Mouse (Mus musculus) ES-E14 (cell line): ENCODE measurements around the gene Itsn1. TPM values are rescaled to one million over a fixed set of nuclear protein-coding genes. Genes with fewer than 3 reads are reported as not detected.

Experiments used
- DNase-seq: peaks from one replicate; pipeline ENCODE4 v3.0.0-alpha.2; 2013; ENCODE audit warnings: low read depth, low spot score
- H3K27ac ChIP-seq: 2 replicates; pipeline ENCODE4 v1.5.1; 2012; ENCODE audit warnings: low read depth, mild to moderate bottlenecking, low read length, moderate library complexity, mixed read lengths; ENCODE audit not compliant: poor library complexity, insufficient read depth, severe bottlenecking
- H3K36me3 ChIP-seq: 2 replicates; pipeline ENCODE4 v1.6.1; 2012; ENCODE audit warnings: mild to moderate bottlenecking, low read length, moderate library complexity, mixed read lengths; ENCODE audit not compliant: control insufficient read depth, poor library complexity, insufficient read depth, severe bottlenecking
- H3K4me1 ChIP-seq, 2 experiments: fragments of 150-350 bp in 1 of 2; sonication (generic) in 1 of 2; 2 replicates each; pipeline ENCODE4 v1.6.1; 2012; ENCODE audit warnings: low read length in 2 of 2, mild to moderate bottlenecking in 1 of 2, mixed read lengths in 1 of 2; ENCODE audit not compliant: control insufficient read depth in 2 of 2, insufficient read depth in 2 of 2, poor library complexity in 1 of 2
- H3K4me3 ChIP-seq, 2 experiments: fragments of 150-350 bp in 1 of 2; sonication (generic) in 1 of 2; 2 replicates each; pipeline ENCODE4 v1.5.1; 2012; ENCODE audit warnings: low read length in 2 of 2, low read depth in 1 of 2, mild to moderate bottlenecking in 1 of 2, mixed read lengths in 1 of 2; ENCODE audit not compliant: insufficient read depth in 1 of 2, poor library complexity in 1 of 2, severe bottlenecking in 1 of 2
- H3K9ac ChIP-seq: 2 replicates; pipeline ENCODE4 v1.6.1; 2012; ENCODE audit warnings: low read depth, mild to moderate bottlenecking, low read length, mixed read lengths; ENCODE audit not compliant: poor library complexity, insufficient read depth, severe bottlenecking
- H3K9me3 ChIP-seq: fragments of 150-350 bp; sonication (generic); 2 replicates; pipeline ENCODE4 v1.6.1; 2012; ENCODE audit warnings: low read depth, mild to moderate bottlenecking, low read length; ENCODE audit not compliant: control insufficient read depth, insufficient read depth
- CHD2 ChIP-seq: IDR thresholded peaks from 2 replicates; pipeline ENCODE4 v1.6.1; 2014; ENCODE audit warnings: mild to moderate bottlenecking, low read depth, low read length, inconsistent platforms
- HCFC1 ChIP-seq: IDR thresholded peaks from 2 replicates; pipeline ENCODE4 v1.6.1; 2012; ENCODE audit warnings: low read length, inconsistent platforms, borderline replicate concordance; ENCODE audit not compliant: insufficient read depth
- MAFK ChIP-seq: IDR thresholded peaks from 2 replicates; pipeline ENCODE4 v1.6.1; 2014; ENCODE audit warnings: mild to moderate bottlenecking, low read depth, low read length, inconsistent platforms; ENCODE audit not compliant: insufficient read depth
- ZC3H11A ChIP-seq: IDR thresholded peaks from 2 replicates; pipeline ENCODE4 v1.6.1; 2012; ENCODE audit warnings: low read depth, mild to moderate bottlenecking, inconsistent platforms, low read length, borderline replicate concordance
- ZNF384 ChIP-seq: IDR thresholded peaks from 2 replicates; pipeline ENCODE4 v1.6.1; 2012; ENCODE audit warnings: low read depth, low read length, inconsistent platforms
- in situ Hi-C, 2 experiments: fragments of 600-800 bp; cut with MboI; formaldehyde crosslinking; loops; one replicate each; pipeline ENCODE4 v1.15.1; 2025; ENCODE audit warnings: low sequenced_read_pairs in 2 of 2, inconsistent platforms in 1 of 2; ENCODE audit not compliant: unreplicated experiment in 2 of 2
- total RNA-seq: library from RNA; depleted of rRNA; stranded (reverse); fragments of 300-350 nt; gene quantifications from 2 replicates; pipeline ENCODE4 v1.2.3, GENCODE M21; 2012

Gene Itsn1
- total RNA-seq, 1 experiment, result 28.6 TPM

GRCm38 (mm10) chr16:91841026-91841630, 112.0 kb downstream of the Itsn1 start:
- Histone ChIP-seq H3K36me3 (peaks cover 6% of the 10 kb centered on the region; the same call in 1 of the 2 replicates), H3K4me3 (no peak overlapping the region), H3K4me1 (peaks cover 12 to 17% of the 10 kb centered on the region in 2 experiments), H3K27ac (no peak overlapping the region; the same call in 1 of the 2 replicates), H3K9ac (0 out of 2 replicates have a peak overlapping the region, but pooled peaks have one; percentile 11), H3K9me3 (no peaks in the 10 kb centered on the region)
- no peak for DNase-seq
- TF ChIP-seq CHD2, result no peak
- TF ChIP-seq HCFC1, result no peak
- TF ChIP-seq ZNF384, result no peak
- TF ChIP-seq ZC3H11A, result no peak
- no peak for TF ChIP-seq MAFK
- in situ Hi-C loops, result no loop called here

GRCm38 (mm10) chr16:91846089-91846741, 117.1 kb downstream of the Itsn1 start:
- H3K4me1 ChIP-seq, result peaks cover 0 to 3% of the 10 kb centered on the region in 2 experiments; a peak in 1 of 4 replicates
- TF ChIP-seq HCFC1 (no peak), MAFK (no peak), ZNF384 (no peak), CHD2 (no peak)
- H3K4me3 ChIP-seq, result no peak overlapping the region
- no peak overlapping the region for H3K9ac ChIP-seq
- no peaks in the 10 kb centered on the region; the same call in 1 of the 2 replicates for H3K36me3 ChIP-seq
- no peaks in the 10 kb centered on the region for H3K9me3 ChIP-seq
- in situ Hi-C loops, result no loop called here
- H3K27ac ChIP-seq, result no peak overlapping the region
- no peak for DNase-seq

- in situ Hi-C loops, result no loop called here
- H3K4me1 ChIP-seq, result peaks cover 0 to 3% of the 10 kb centered on the region in 2 experiments; a peak in 1 of 4 replicates
- no peak overlapping the region for H3K9ac ChIP-seq
- DNase-seq, result no peak
- H3K36me3 ChIP-seq, result no peaks in the 10 kb centered on the region; the same call in 1 of the 2 replicates
- no peak overlapping the region for H3K27ac ChIP-seq
- H3K4me3 ChIP-seq, result no peak overlapping the region
- H3K9me3 ChIP-seq, result no peaks in the 10 kb centered on the region
- no peak for TF ChIP-seq CHD2
- no peak for TF ChIP-seq HCFC1
- no peak for TF ChIP-seq ZNF384
- no peak for TF ChIP-seq MAFK
- no peak for TF ChIP-seq ZC3H11A
Observed at GRCm38 (mm10) chr16:91847525-91848225, 118.6 kb downstream of the Itsn1 start.

- H3K9me3 ChIP-seq, result no peaks in the 10 kb centered on the region
- H3K4me1 ChIP-seq, result peaks cover 1 to 3% of the 10 kb centered on the region in 2 experiments; a peak in 1 of 4 replicates
- no peak for DNase-seq
- H3K36me3 ChIP-seq, result no peaks in the 10 kb centered on the region; the same call in 1 of the 2 replicates
- no peak overlapping the region for H3K9ac ChIP-seq
- in situ Hi-C loops, result no loop called here
- H3K27ac ChIP-seq, result no peak overlapping the region
- no peak overlapping the region for H3K4me3 ChIP-seq
- TF ChIP-seq MAFK, result no peak
- no peak for TF ChIP-seq CHD2
- no peak for TF ChIP-seq ZC3H11A
- TF ChIP-seq HCFC1, result no peak
- no peak for TF ChIP-seq ZNF384
Observed at GRCm38 (mm10) chr16:91848505-91848904, 119.4 kb downstream of the Itsn1 start.
